Mouse (Mus musculus) forebrain, embryonic 11.5 days (tissue): Measurements from ENCODE around the gene Tenm4. TPM values are rescaled to one million over a fixed set of nuclear protein-coding genes. Genes with fewer than 3 reads are reported as not detected.

Experiments
- ATAC-seq: fragments of 200-750 bp; cut with Nextera tagmentation; replicated peaks from 2 replicates; pipeline ENCODE4 v1.8.0; 2017; ENCODE audit warnings: moderate TSS enrichment; ENCODE audit not compliant: low FRiP score
- DNase-seq: peaks from one replicate; pipeline ENCODE4 v3.0.0-alpha.2; 2017; ENCODE audit warnings: low spot score
- H3K27ac ChIP-seq: fragments of 300-500 bp; sonication (generic); 2 replicates; pipeline ENCODE4 v1.5.1; 2014; ENCODE audit warnings: low read depth, low read length
- H3K27me3 ChIP-seq: fragments of 300-500 bp; sonication (generic); 2 replicates; pipeline ENCODE4 v1.6.1; 2014; ENCODE audit warnings: mild to moderate bottlenecking, low read length, mixed read lengths; ENCODE audit not compliant: control insufficient read depth, insufficient read depth
- H3K36me3 ChIP-seq: fragments of 300-500 bp; sonication (generic); 2 replicates; pipeline ENCODE4 v1.6.1; 2014; ENCODE audit warnings: mild to moderate bottlenecking, low read length, moderate library complexity, mixed read lengths; ENCODE audit not compliant: control insufficient read depth, insufficient read depth
- H3K4me1 ChIP-seq: fragments of 300-500 bp; sonication (generic); replicated peaks from 2 replicates; pipeline ENCODE4 v1.6.1; 2014; ENCODE audit warnings: low read length, mixed read lengths; ENCODE audit not compliant: control insufficient read depth, insufficient read depth
- H3K4me2 ChIP-seq: fragments of 300-500 bp; sonication (generic); 2 replicates; pipeline ENCODE4 v1.6.1; 2014; ENCODE audit warnings: low read depth, mild to moderate bottlenecking, low read length, moderate library complexity, mixed read lengths; ENCODE audit not compliant: severe bottlenecking
- H3K4me3 ChIP-seq: fragments of 300-500 bp; sonication (generic); 2 replicates; pipeline ENCODE4 v1.5.1; 2014; ENCODE audit warnings: low read depth, low read length
- H3K9ac ChIP-seq: fragments of 300-500 bp; sonication (generic); 2 replicates; pipeline ENCODE4 v1.6.1; 2014; ENCODE audit warnings: low read length
- H3K9me3 ChIP-seq: fragments of 300-500 bp; sonication (generic); 2 replicates; pipeline ENCODE4 v1.6.1; 2016; ENCODE audit warnings: low read length, mixed read lengths; ENCODE audit not compliant: control insufficient read depth
- WGBS: fragments of 180-500 bp; shearing (Covaris S2); extraction: QIAGEN DNeasy Blood & Tissue Kit; methylation state at CpG from one replicate; pipeline ENCODE4 v1.1.7; 2014; 5-methylcytosine and 5-hydroxymethylcytosine counted together
- polyA plus RNA-seq: library from polyadenylated mRNA; unstranded; fragments of >200 nt; fragmentation: Nextera tagmentation; extraction: Ambion mirVana; gene quantifications from 2 replicates; pipeline ENCODE4 v1.2.1, GENCODE M21; 2014

The Tenm4 gene
- polyA plus RNA-seq, 1 experiment from 2014 or later = 47.9 TPM

GRCm38 (mm10) chr7:96171596-96172563 lies 834 bp downstream of the Tenm4 start:
- Histone ChIP-seq H3K27ac (no peak overlapping the region), H3K27me3 (no peaks in the 10 kb centered on the region), H3K4me3 (no peak overlapping the region), H3K36me3 (no peaks in the 10 kb centered on the region), H3K9me3 (no peaks in the 10 kb centered on the region), H3K4me2 (no peak overlapping the region), H3K4me1 (peaks cover 3% of the 10 kb centered on the region; the same call in 1 of the 2 replicates), H3K9ac (no peak overlapping the region)
- DNase-seq (no peak), ATAC-seq (no peak)
- 58% methylated on average over 11 of the region's 11 CpGs for WGBS

DNA sequence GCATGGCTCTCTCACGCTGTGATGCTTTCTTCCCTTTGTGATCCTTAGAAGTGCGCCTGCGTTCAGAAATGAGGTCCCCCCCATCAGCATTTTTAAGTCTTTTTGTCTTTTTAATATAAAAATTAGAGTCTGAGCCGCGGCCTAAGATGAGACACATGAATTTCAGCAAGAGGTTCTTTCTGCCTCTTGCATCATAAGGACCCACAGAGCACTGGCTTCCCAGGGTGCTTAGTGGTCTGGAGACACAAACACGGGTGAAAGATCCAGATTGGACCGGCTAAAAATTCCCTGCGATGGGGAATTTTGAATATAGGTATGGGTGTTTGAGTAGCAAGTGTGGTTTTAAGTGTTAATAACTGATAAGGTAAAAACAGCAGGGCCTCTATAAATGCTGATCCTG lies 5.7 kb downstream of the Tenm4 start:
- no peak overlapping the region for H3K9ac ChIP-seq
- no peaks in the 10 kb centered on the region for H3K9me3 ChIP-seq
- ATAC-seq (no peak), DNase-seq (no peak)
- H3K36me3 ChIP-seq = no peaks in the 10 kb centered on the region
- H3K27ac ChIP-seq = no peak overlapping the region
- 79% methylated on average over 8 of the region's 8 CpGs for WGBS
- H3K4me3 ChIP-seq = no peak overlapping the region
- H3K4me1 ChIP-seq = no peaks in the 10 kb centered on the region
- H3K27me3 ChIP-seq = no peaks in the 10 kb centered on the region
- H3K4me2 ChIP-seq = no peak overlapping the region

DNA sequence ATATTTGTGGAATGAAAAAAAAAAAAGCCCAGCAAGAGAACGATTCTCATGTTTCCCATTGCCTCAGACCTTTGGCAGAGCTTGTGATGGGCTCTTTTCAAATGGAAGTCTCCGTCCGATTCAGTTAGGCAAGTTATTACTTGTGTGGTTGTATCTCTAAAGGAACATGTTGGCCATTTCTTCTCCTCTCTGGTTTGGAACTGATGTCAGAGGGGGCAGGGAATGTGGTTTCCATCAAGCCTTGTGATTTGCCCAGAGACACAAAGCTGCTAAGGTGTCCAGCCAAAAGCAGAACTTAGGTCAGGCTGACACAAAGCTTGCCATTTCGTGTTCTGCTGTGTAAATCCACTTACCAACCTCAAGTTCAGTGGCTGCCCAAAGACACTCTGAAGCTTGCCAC lies 10.7 kb downstream of the Tenm4 start:
- DNase-seq (no peak), ATAC-seq (no peak)
- Histone ChIP-seq H3K9me3 (no peaks in the 10 kb centered on the region), H3K9ac (no peak overlapping the region), H3K4me1 (no peaks in the 10 kb centered on the region), H3K27ac (no peak overlapping the region), H3K4me3 (no peak overlapping the region), H3K36me3 (no peaks in the 10 kb centered on the region), H3K27me3 (no peaks in the 10 kb centered on the region; the same call in 1 of the 2 replicates), H3K4me2 (no peak overlapping the region)
- 86% methylated on average over 4 of the region's 4 CpGs for WGBS

DNA sequence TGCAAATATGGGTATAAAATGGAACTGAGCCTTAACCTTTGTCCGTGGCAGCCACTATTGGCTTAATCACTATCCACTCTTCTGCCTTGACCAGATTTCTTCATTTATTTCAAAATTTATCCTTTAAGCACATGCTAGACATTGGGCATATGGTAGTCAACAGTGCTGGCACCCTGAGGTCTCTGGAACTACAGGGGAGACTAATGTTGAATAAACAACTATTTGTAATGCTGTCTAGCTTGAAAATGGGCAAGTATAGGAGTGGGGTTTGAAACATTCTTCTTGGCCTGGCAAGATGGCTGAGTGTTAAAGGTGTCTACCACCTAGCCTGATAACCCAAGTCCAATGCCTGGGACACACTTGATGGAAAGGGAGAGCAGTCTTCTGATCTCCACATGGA lies 12.1 kb downstream of the Tenm4 start:
- ATAC-seq = no peak
- Histone ChIP-seq H3K9me3 (no peaks in the 10 kb centered on the region), H3K27ac (no peak overlapping the region), H3K9ac (no peak overlapping the region), H3K27me3 (no peaks in the 10 kb centered on the region; the same call in 1 of the 2 replicates), H3K4me3 (no peak overlapping the region), H3K4me1 (no peaks in the 10 kb centered on the region), H3K4me2 (no peak overlapping the region), H3K36me3 (no peaks in the 10 kb centered on the region)
- no peak for DNase-seq
- WGBS = 95% methylated on average over 1 of the region's 1 CpGs

DNA sequence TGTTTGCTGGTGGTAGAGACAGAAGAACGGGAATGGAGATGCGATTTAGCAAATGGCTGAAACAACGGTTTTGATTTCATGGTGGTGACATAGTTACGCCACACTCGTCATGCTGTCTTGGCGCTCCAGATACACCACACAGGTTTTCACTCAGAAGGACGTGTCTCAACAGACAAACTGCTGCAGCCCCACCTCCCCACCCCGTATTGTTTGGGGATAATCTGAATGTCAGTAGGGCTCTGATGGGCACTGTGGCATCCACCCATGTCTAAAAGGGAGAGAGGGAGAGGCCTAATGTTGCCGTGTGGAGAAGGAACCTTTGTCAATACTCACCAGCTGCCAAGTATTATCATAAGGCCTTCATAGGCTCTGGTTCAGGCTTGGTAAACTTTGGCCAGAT lies 14.4 kb downstream of the Tenm4 start:
- Histone ChIP-seq H3K27ac (no peak overlapping the region), H3K27me3 (no peaks in the 10 kb centered on the region; the same call in 1 of the 2 replicates), H3K4me2 (no peak overlapping the region), H3K4me1 (no peaks in the 10 kb centered on the region), H3K4me3 (no peak overlapping the region), H3K9me3 (no peaks in the 10 kb centered on the region), H3K9ac (no peak overlapping the region), H3K36me3 (no peaks in the 10 kb centered on the region)
- WGBS = 82% methylated on average over 9 of the region's 9 CpGs
- DNase-seq (no peak), ATAC-seq (no peak)

- Histone ChIP-seq H3K4me2 (no peak overlapping the region), H3K9ac (no peak overlapping the region), H3K4me3 (no peak overlapping the region), H3K27ac (no peak overlapping the region), H3K36me3 (no peaks in the 10 kb centered on the region), H3K9me3 (no peaks in the 10 kb centered on the region), H3K27me3 (peaks cover 2% of the 10 kb centered on the region; the same call in 1 of the 2 replicates), H3K4me1 (peaks cover 4% of the 10 kb centered on the region; the same call in 1 of the 2 replicates)
- 73% methylated on average over 10 of the region's 10 CpGs for WGBS
- no peak for ATAC-seq
- DNase-seq = no peak
Observed at GRCm38 (mm10) chr7:96203812-96204560, 32.9 kb downstream of the Tenm4 start.

- no peak for DNase-seq
Observed at GRCm38 (mm10) chr7:96204809-96205350, 33.8 kb downstream of the Tenm4 start.

DNA sequence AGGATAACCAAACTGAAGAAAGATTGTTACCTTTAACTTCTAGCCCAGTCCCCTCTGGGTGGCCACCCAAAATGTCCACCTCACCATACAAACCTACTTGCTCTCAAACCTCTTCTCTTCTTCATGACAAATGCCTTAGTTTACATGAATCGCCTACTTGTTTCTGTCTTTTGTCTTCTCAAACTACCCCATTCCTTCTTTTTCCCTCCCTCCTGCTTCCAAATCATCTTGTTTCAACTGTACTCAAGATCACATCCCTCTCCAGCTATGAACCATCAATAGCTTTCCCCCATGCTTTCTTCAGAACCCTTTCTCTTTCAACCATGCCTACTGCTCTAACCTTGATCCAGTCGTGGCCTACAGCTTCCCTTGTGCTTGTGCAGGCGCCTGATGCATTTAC lies 36.0 kb downstream of the Tenm4 start:
- ATAC-seq (no peak), DNase-seq (no peak)
- 65% methylated on average over 3 of the region's 3 CpGs for WGBS
- Histone ChIP-seq H3K36me3 (no peaks in the 10 kb centered on the region), H3K4me2 (no peak overlapping the region), H3K4me1 (peaks cover 12% of the 10 kb centered on the region; the same call in 1 of the 2 replicates), H3K9me3 (no peaks in the 10 kb centered on the region), H3K27me3 (peaks cover 2% of the 10 kb centered on the region; the same call in 1 of the 2 replicates), H3K9ac (no peak overlapping the region), H3K27ac (no peak overlapping the region), H3K4me3 (no peak overlapping the region)

More at GRCm38 (mm10) chr7:96204809-96205350, 33.8 kb downstream of the Tenm4 start:
- Histone ChIP-seq H3K4me1 (peaks cover 4% of the 10 kb centered on the region; the same call in 1 of the 2 replicates), H3K36me3 (no peaks in the 10 kb centered on the region), H3K4me3 (no peak overlapping the region), H3K9me3 (no peaks in the 10 kb centered on the region), H3K9ac (no peak overlapping the region), H3K27me3 (peaks cover 2% of the 10 kb centered on the region; the same call in 1 of the 2 replicates), H3K27ac (no peak overlapping the region), H3K4me2 (no peak overlapping the region)
- 18% methylated on average over 10 of the region's 10 CpGs for WGBS
- ATAC-seq = no peak
